Mouse (Mus musculus): ENCODE data around the gene Wdr64. TPM values are rescaled to one million over a fixed set of nuclear protein-coding genes. Genes with fewer than 3 reads are reported as not detected.

The Wdr64 gene
- polyA plus RNA-seq, 1 experiment from 2014 or later = not detected

GRCm38 (mm10) chr1:175692246-175692996 is 6.0 kb upstream of the Wdr64 start, which contains the start of the genes Opn3 and Chml:
Gene Opn3 (minus strand): TSS chr1:175692776.
Gene Chml (minus strand): TSS chr1:175692901.
- peak; percentile 98 for ATAC-seq (ENCODE audit: low FRiP score, low read depth)
- Histone ChIP-seq H3K27ac (peak within 1 kb of the TSS; percentile 76), H3K27me3 (no peaks in the 10 kb centered on the region), H3K4me2 (replicated peaks) (peak within 1 kb of the TSS; percentile 85), H3K9ac (peak within 1 kb of the TSS; percentile 84), H3K4me1 (peaks cover 14% of the 10 kb centered on the region), H3K9me3 (no peaks in the 10 kb centered on the region), H3K36me3 (peaks cover 9% of the 10 kb centered on the region), H3K4me3 (peak within 1 kb of the TSS; percentile 76)
- WGBS = under 1% methylated on average over 55 of the region's 73 CpGs

GRCm38 (mm10) chr1:175692997-175693361 is 5.4 kb upstream of the Wdr64 start:
- WGBS = 1% methylated on average over 17 of the region's 17 CpGs
- Histone ChIP-seq H3K27me3 (no peaks in the 10 kb centered on the region), H3K4me3 (peak overlapping the region; percentile 76), H3K9me3 (no peaks in the 10 kb centered on the region), H3K9ac (peak overlapping the region; percentile 51; the same call in 1 of the 2 replicates), H3K4me1 (peaks cover 14% of the 10 kb centered on the region), H3K27ac (no peak overlapping the region), H3K4me2 (replicated peaks) (peak overlapping the region; percentile 63), H3K36me3 (peaks cover 4% of the 10 kb centered on the region)
- no peak for ATAC-seq (ENCODE audit: low FRiP score, low read depth)

- Histone ChIP-seq H3K4me1 (peaks cover 14% of the 10 kb centered on the region), H3K9me3 (no peaks in the 10 kb centered on the region), H3K36me3 (no peaks in the 10 kb centered on the region), H3K27me3 (no peaks in the 10 kb centered on the region), H3K27ac (no peak overlapping the region), H3K9ac (peak overlapping the region; percentile 51; the same call in 1 of the 2 replicates), H3K4me2 (replicated peaks) (peak overlapping the region; percentile 63), H3K4me3 (peak overlapping the region; percentile 76)
- 39% methylated on average over 12 of the region's 12 CpGs for WGBS
- no peak for ATAC-seq (ENCODE audit: low FRiP score, low read depth)
Observed at GRCm38 (mm10) chr1:175693429-175693960, 4.9 kb upstream of the Wdr64 start.

GRCm38 (mm10) chr1:175699375-175699774 is 982 bp downstream of the Wdr64 start:
- no peaks in the 10 kb centered on the region for H3K36me3 ChIP-seq
- H3K27ac ChIP-seq = no peak overlapping the region

GRCm38 (mm10) chr1:175699796-175700195 is 1.4 kb downstream of the Wdr64 start:
- WGBS = 21% methylated on average over 4 of the region's 4 CpGs
- peak; percentile 24; the same call in 1 of the 2 replicates for ATAC-seq (ENCODE audit: low FRiP score, low read depth)

More at GRCm38 (mm10) chr1:175699375-175699774, 982 bp downstream of the Wdr64 start:
- no peaks in the 10 kb centered on the region for H3K4me1 ChIP-seq
- ATAC-seq (ENCODE audit: low FRiP score, low read depth) = no peak
- H3K9ac ChIP-seq = no peak overlapping the region
- H3K4me3 ChIP-seq = no peak overlapping the region
- WGBS = 55% methylated on average over 3 of the region's 3 CpGs
- no peak overlapping the region for H3K4me2 ChIP-seq (replicated peaks)
- H3K27me3 ChIP-seq = no peaks in the 10 kb centered on the region
- no peaks in the 10 kb centered on the region for H3K9me3 ChIP-seq

GRCm38 (mm10) chr1:175701145-175701544 is 2.8 kb downstream of the Wdr64 start:
- H3K36me3 ChIP-seq = no peaks in the 10 kb centered on the region
- H3K27me3 ChIP-seq = no peaks in the 10 kb centered on the region
- no peak overlapping the region for H3K4me3 ChIP-seq
- H3K9me3 ChIP-seq = no peaks in the 10 kb centered on the region
- H3K9ac ChIP-seq = no peak overlapping the region
- no peak overlapping the region for H3K4me2 ChIP-seq (replicated peaks)
- ATAC-seq (ENCODE audit: low FRiP score, low read depth) = no peak
- H3K27ac ChIP-seq = no peak overlapping the region
- H3K4me1 ChIP-seq = no peaks in the 10 kb centered on the region
- 68% methylated on average over 4 of the region's 4 CpGs for WGBS

More at GRCm38 (mm10) chr1:175699796-175700195, 1.4 kb downstream of the Wdr64 start:
- no peak overlapping the region for H3K4me2 ChIP-seq (replicated peaks)
- H3K9ac ChIP-seq = no peak overlapping the region
- H3K4me1 ChIP-seq = no peaks in the 10 kb centered on the region
- H3K27ac ChIP-seq = no peak overlapping the region
- no peaks in the 10 kb centered on the region for H3K9me3 ChIP-seq
- H3K27me3 ChIP-seq = no peaks in the 10 kb centered on the region
- no peak overlapping the region for H3K4me3 ChIP-seq
- H3K36me3 ChIP-seq = no peaks in the 10 kb centered on the region

GRCm38 (mm10) chr1:175707599-175707998 is 9.2 kb downstream of the Wdr64 start:
- no peak overlapping the region for H3K4me3 ChIP-seq
- H3K4me2 ChIP-seq (replicated peaks) = no peak overlapping the region
- H3K9ac ChIP-seq = no peak overlapping the region
- H3K4me1 ChIP-seq = no peaks in the 10 kb centered on the region
- H3K9me3 ChIP-seq = no peaks in the 10 kb centered on the region
- H3K27ac ChIP-seq = no peak overlapping the region
- H3K36me3 ChIP-seq = no peaks in the 10 kb centered on the region
- ATAC-seq (ENCODE audit: low FRiP score, low read depth) = no peak
- WGBS = 44% methylated on average over 5 of the region's 5 CpGs
- no peaks in the 10 kb centered on the region for H3K27me3 ChIP-seq

- ATAC-seq (ENCODE audit: low FRiP score, low read depth) = 0 out of 2 replicates have a peak, but pooled peaks have one; percentile 36
- no peaks in the 10 kb centered on the region for H3K9me3 ChIP-seq
- no peak overlapping the region for H3K9ac ChIP-seq
- no peak overlapping the region for H3K27ac ChIP-seq
- no peak overlapping the region for H3K4me2 ChIP-seq (replicated peaks)
- no peaks in the 10 kb centered on the region for H3K27me3 ChIP-seq
- no peaks in the 10 kb centered on the region for H3K36me3 ChIP-seq
- H3K4me1 ChIP-seq = no peaks in the 10 kb centered on the region
- H3K4me3 ChIP-seq = no peak overlapping the region
Observed at GRCm38 (mm10) chr1:175708013-175708412, 9.6 kb downstream of the Wdr64 start.

GRCm38 (mm10) chr1:175712338-175712909 is 14.0 kb downstream of the Wdr64 start:
- 74% methylated on average over 11 of the region's 11 CpGs for WGBS
- Histone ChIP-seq H3K9me3 (no peaks in the 10 kb centered on the region), H3K4me2 (replicated peaks) (no peak overlapping the region), H3K27me3 (no peaks in the 10 kb centered on the region), H3K4me3 (no peak overlapping the region), H3K36me3 (no peaks in the 10 kb centered on the region), H3K4me1 (no peaks in the 10 kb centered on the region), H3K9ac (no peak overlapping the region), H3K27ac (no peak overlapping the region)
- ATAC-seq (ENCODE audit: low FRiP score, low read depth) = no peak

- WGBS = 90% methylated on average over 9 of the region's 9 CpGs
- Histone ChIP-seq H3K9ac (no peak overlapping the region), H3K9me3 (no peaks in the 10 kb centered on the region), H3K4me1 (no peaks in the 10 kb centered on the region), H3K27me3 (no peaks in the 10 kb centered on the region), H3K4me2 (replicated peaks) (no peak overlapping the region), H3K27ac (no peak overlapping the region), H3K36me3 (no peaks in the 10 kb centered on the region), H3K4me3 (no peak overlapping the region)
- no peak for ATAC-seq (ENCODE audit: low FRiP score, low read depth)
Observed at GRCm38 (mm10) chr1:175716832-175717231, 18.4 kb downstream of the Wdr64 start.

GRCm38 (mm10) chr1:175725771-175726170 is 27.4 kb downstream of the Wdr64 start:
- no peaks in the 10 kb centered on the region for H3K27me3 ChIP-seq
- no peak overlapping the region for H3K27ac ChIP-seq
- no peak overlapping the region for H3K4me3 ChIP-seq
- 35% methylated on average over 7 of the region's 7 CpGs for WGBS
- no peaks in the 10 kb centered on the region for H3K36me3 ChIP-seq
- H3K9ac ChIP-seq = no peak overlapping the region
- no peaks in the 10 kb centered on the region for H3K9me3 ChIP-seq
- ATAC-seq (ENCODE audit: low FRiP score, low read depth) = no peak
- H3K4me2 ChIP-seq (replicated peaks) = no peak overlapping the region
- 0 out of 2 replicates have a peak, but pooled peaks cover 3% of the 10 kb centered on the region for H3K4me1 ChIP-seq

GRCm38 (mm10) chr1:175754576-175755364 is 56.4 kb downstream of the Wdr64 start:
- Histone ChIP-seq H3K4me2 (replicated peaks) (no peak overlapping the region), H3K4me1 (no peaks in the 10 kb centered on the region), H3K9me3 (no peaks in the 10 kb centered on the region; the same call in 1 of the 2 replicates), H3K4me3 (no peak overlapping the region), H3K36me3 (no peaks in the 10 kb centered on the region), H3K9ac (no peak overlapping the region), H3K27ac (no peak overlapping the region), H3K27me3 (no peaks in the 10 kb centered on the region)
- WGBS = 76% methylated on average over 10 of the region's 10 CpGs
- no peak for ATAC-seq (ENCODE audit: low FRiP score, low read depth)

Measured in limb, embryonic 13.5 days (tissue).